Mouse (Mus musculus) erythroblast, embryonic 14.5 days (primary cell): ENCODE measurements around the gene Enkd1. TPM values are rescaled to one million over a fixed set of nuclear protein-coding genes. Genes with fewer than 3 reads are reported as not detected.

Experiments used
- H3K27me3 ChIP-seq: 2 replicates; pipeline ENCODE4 v1.6.1; 2012; ENCODE audit warnings: inconsistent platforms; ENCODE audit not compliant: control insufficient read depth
- H3K36me3 ChIP-seq: 2 replicates; pipeline ENCODE4 v1.6.1; 2012; ENCODE audit warnings: mild to moderate bottlenecking, inconsistent platforms; ENCODE audit not compliant: control insufficient read depth
- H3K4me1 ChIP-seq: 2 replicates; pipeline ENCODE4 v1.6.1; 2012; ENCODE audit warnings: inconsistent platforms; ENCODE audit not compliant: control insufficient read depth
- H3K4me3 ChIP-seq: replicated peaks from 2 replicates; pipeline ENCODE3; 2012; ENCODE audit warnings: moderate library complexity, mild to moderate bottlenecking, inconsistent platforms
- H3K9me3 ChIP-seq: 2 replicates; pipeline ENCODE4 v1.6.1; 2012; ENCODE audit warnings: low read length, inconsistent platforms, mixed read lengths; ENCODE audit not compliant: control insufficient read depth
- GATA1 ChIP-seq: IDR thresholded peaks from 2 replicates; pipeline ENCODE4 v1.6.1; 2012; ENCODE audit warnings: low read length, inconsistent platforms, mixed read lengths
- TAL1 ChIP-seq: IDR thresholded peaks from 3 replicates; pipeline ENCODE4 v1.6.1; 2012; ENCODE audit warnings: low read length, inconsistent platforms, mixed read lengths
- polyA plus RNA-seq: library from polyadenylated mRNA; stranded (reverse); fragments of >175 nt; gene quantifications from 2 replicates; pipeline ENCODE4 v1.2.3, GENCODE M21; 2012

Enkd1 gene
- polyA plus RNA-seq, 1 experiment = 2.4 TPM

- Histone ChIP-seq H3K9me3 (no peaks in the 10 kb centered on the region), H3K4me1 (peaks cover 16% of the 10 kb centered on the region), H3K27me3 (peaks cover 5% of the 10 kb centered on the region; the same call in 1 of the 2 replicates), H3K4me3 (no peak overlapping the region), H3K36me3 (peaks cover 19% of the 10 kb centered on the region)
- TF ChIP-seq GATA1 = no peak
- no peak for TF ChIP-seq TAL1
Measured at GRCm38 (mm10) chr8:105688242-105688752, 19.7 kb downstream of the Enkd1 start.

GRCm38 (mm10) chr8:105687512-105687911 is 20.5 kb downstream of the Enkd1 start:
- Histone ChIP-seq H3K4me1 (peaks cover 16% of the 10 kb centered on the region), H3K36me3 (peaks cover 27% of the 10 kb centered on the region), H3K4me3 (no peak overlapping the region), H3K9me3 (no peaks in the 10 kb centered on the region), H3K27me3 (peaks cover 5% of the 10 kb centered on the region; the same call in 1 of the 2 replicates)
- TF ChIP-seq GATA1 (no peak), TAL1 (no peak)

- Histone ChIP-seq H3K4me1 (peaks cover 16% of the 10 kb centered on the region), H3K36me3 (peaks cover 36% of the 10 kb centered on the region), H3K27me3 (peaks cover 5% of the 10 kb centered on the region; the same call in 1 of the 2 replicates), H3K4me3 (no peak overlapping the region), H3K9me3 (no peaks in the 10 kb centered on the region)
- TF ChIP-seq TAL1 (no peak), GATA1 (no peak)
Measured at GRCm38 (mm10) chr8:105686551-105686950, 21.5 kb downstream of the Enkd1 start.

GRCm38 (mm10) chr8:105685796-105686308 is 22.2 kb downstream of the Enkd1 start, which contains the start of gene Carmil2:
Carmil2 (plus strand) TSS chr8:105686274.
- peaks cover 12% of the 10 kb centered on the region for H3K4me1 ChIP-seq
- H3K9me3 ChIP-seq = no peaks in the 10 kb centered on the region
- peaks cover 43% of the 10 kb centered on the region for H3K36me3 ChIP-seq
- TF ChIP-seq TAL1 = no peak
- TF ChIP-seq GATA1 = no peak
- H3K27me3 ChIP-seq = peaks cover 5% of the 10 kb centered on the region; the same call in 1 of the 2 replicates
- H3K4me3 ChIP-seq = no peak within 1 kb of the TSS

GRCm38 (mm10) chr8:105685325-105685724 is 22.7 kb downstream of the Enkd1 start:
- peaks cover 49% of the 10 kb centered on the region for H3K36me3 ChIP-seq
- no peak overlapping the region for H3K4me3 ChIP-seq
- H3K4me1 ChIP-seq = peaks cover 12% of the 10 kb centered on the region
- no peaks in the 10 kb centered on the region for H3K9me3 ChIP-seq
- TF ChIP-seq TAL1 (no peak), GATA1 (no peak)
- peaks cover 5% of the 10 kb centered on the region; the same call in 1 of the 2 replicates for H3K27me3 ChIP-seq

GRCm38 (mm10) chr8:105677891-105678290 is 30.1 kb downstream of the Enkd1 start:
- Histone ChIP-seq H3K4me1 (no peaks in the 10 kb centered on the region), H3K27me3 (no peaks in the 10 kb centered on the region), H3K36me3 (peaks cover 98% of the 10 kb centered on the region), H3K4me3 (no peak overlapping the region), H3K9me3 (no peaks in the 10 kb centered on the region)
- no peak for TF ChIP-seq TAL1
- no peak for TF ChIP-seq GATA1

- peaks cover 79% of the 10 kb centered on the region for H3K36me3 ChIP-seq
Measured at GRCm38 (mm10) chr8:105661167-105661566, 46.8 kb downstream of the Enkd1 start.

GRCm38 (mm10) chr8:105657641-105658040 is 50.4 kb downstream of the Enkd1 start:
- no peaks in the 10 kb centered on the region for H3K27me3 ChIP-seq
- H3K36me3 ChIP-seq = peaks cover 76% of the 10 kb centered on the region
- TF ChIP-seq GATA1 (no peak), TAL1 (no peak)
- H3K9me3 ChIP-seq = no peaks in the 10 kb centered on the region
- H3K4me3 ChIP-seq = no peak overlapping the region
- no peaks in the 10 kb centered on the region; the same call in 1 of the 2 replicates for H3K4me1 ChIP-seq

More at GRCm38 (mm10) chr8:105661167-105661566, 46.8 kb downstream of the Enkd1 start:
- Histone ChIP-seq H3K27me3 (no peaks in the 10 kb centered on the region), H3K4me1 (no peaks in the 10 kb centered on the region), H3K4me3 (no peak overlapping the region), H3K9me3 (no peaks in the 10 kb centered on the region)
- TF ChIP-seq GATA1 (no peak), TAL1 (no peak)

Other genes starting within 250 kb of the Enkd1 start
- 0.34 and 0.96 TPM in 2 replicates for gene Tppp3, start 236.7 kb downstream of the Enkd1 start, polyA plus RNA-seq
- gene Zdhhc1, start 211.3 kb downstream of the Enkd1 start, polyA plus RNA-seq = 0.14 and 0.23 TPM in 2 replicates
- gene Hsd11b2, start 189.5 kb downstream of the Enkd1 start, polyA plus RNA-seq = not detected in 2 replicates
- 7.7 and 7.8 TPM in 2 replicates for gene Atp6v0d1, start 142.2 kb downstream of the Enkd1 start, polyA plus RNA-seq
- 0.23 and 0.27 TPM in 2 replicates for gene Ripor1, start 103.0 kb downstream of the Enkd1 start, polyA plus RNA-seq
- gene Ctcf, start 71.6 kb downstream of the Enkd1 start, polyA plus RNA-seq = 24.5 and 26.6 TPM in 2 replicates
- not detected in 2 replicates for gene Agrp, start 70.8 kb downstream of the Enkd1 start, polyA plus RNA-seq
- gene Carmil2, start 21.9 kb downstream of the Enkd1 start, polyA plus RNA-seq = 3.4 and 4.2 TPM in 2 replicates
- 3.8 and 4.5 TPM in 2 replicates for gene Acd, start 7.1 kb downstream of the Enkd1 start, polyA plus RNA-seq
- 0.73 and 0.78 TPM in 2 replicates for gene Pard6a, start 7.1 kb downstream of the Enkd1 start, polyA plus RNA-seq
- gene 4933405L10Rik, start 555 bp downstream of the Enkd1 start, polyA plus RNA-seq = not detected in 2 replicates
- gene Gfod2, start 50.5 kb upstream of the Enkd1 start, polyA plus RNA-seq = 0.24 and 0.41 TPM in 2 replicates
- 24.4 and 25.6 TPM in 2 replicates for gene Ranbp10, start 119.1 kb upstream of the Enkd1 start, polyA plus RNA-seq
- 0.02 TPM in 1 of 2 replicates, not detected in the other for gene Tsnaxip1, start 119.5 kb upstream of the Enkd1 start, polyA plus RNA-seq
- gene Cenpt, start 145.1 kb upstream of the Enkd1 start, polyA plus RNA-seq = 7.1 and 9.1 TPM in 2 replicates
- 2.8 and 3.4 TPM in 2 replicates for gene Thap11, start 146.9 kb upstream of the Enkd1 start, polyA plus RNA-seq
- gene Nutf2, start 152.4 kb upstream of the Enkd1 start, polyA plus RNA-seq = 8.1 and 9.1 TPM in 2 replicates
- 1.1 and 1.3 TPM in 2 replicates for gene Edc4, start 172.7 kb upstream of the Enkd1 start, polyA plus RNA-seq
- gene Nrn1l, start 185.4 kb upstream of the Enkd1 start, polyA plus RNA-seq = 0.27 and 0.39 TPM in 2 replicates
- 0.79 and 1.4 TPM in 2 replicates for gene Pskh1, start 192.2 kb upstream of the Enkd1 start, polyA plus RNA-seq
- gene Ctrl, start 225.7 kb upstream of the Enkd1 start, polyA plus RNA-seq = not detected in 2 replicates
- 3.2 and 4.6 TPM in 2 replicates for gene Psmb10, start 230.2 kb upstream of the Enkd1 start, polyA plus RNA-seq
- gene Lcat, start 235.2 kb upstream of the Enkd1 start, polyA plus RNA-seq = 0.33 and 0.36 TPM in 2 replicates